Mouse (Mus musculus): Measurements from ENCODE around the gene Setd7.

DNA sequence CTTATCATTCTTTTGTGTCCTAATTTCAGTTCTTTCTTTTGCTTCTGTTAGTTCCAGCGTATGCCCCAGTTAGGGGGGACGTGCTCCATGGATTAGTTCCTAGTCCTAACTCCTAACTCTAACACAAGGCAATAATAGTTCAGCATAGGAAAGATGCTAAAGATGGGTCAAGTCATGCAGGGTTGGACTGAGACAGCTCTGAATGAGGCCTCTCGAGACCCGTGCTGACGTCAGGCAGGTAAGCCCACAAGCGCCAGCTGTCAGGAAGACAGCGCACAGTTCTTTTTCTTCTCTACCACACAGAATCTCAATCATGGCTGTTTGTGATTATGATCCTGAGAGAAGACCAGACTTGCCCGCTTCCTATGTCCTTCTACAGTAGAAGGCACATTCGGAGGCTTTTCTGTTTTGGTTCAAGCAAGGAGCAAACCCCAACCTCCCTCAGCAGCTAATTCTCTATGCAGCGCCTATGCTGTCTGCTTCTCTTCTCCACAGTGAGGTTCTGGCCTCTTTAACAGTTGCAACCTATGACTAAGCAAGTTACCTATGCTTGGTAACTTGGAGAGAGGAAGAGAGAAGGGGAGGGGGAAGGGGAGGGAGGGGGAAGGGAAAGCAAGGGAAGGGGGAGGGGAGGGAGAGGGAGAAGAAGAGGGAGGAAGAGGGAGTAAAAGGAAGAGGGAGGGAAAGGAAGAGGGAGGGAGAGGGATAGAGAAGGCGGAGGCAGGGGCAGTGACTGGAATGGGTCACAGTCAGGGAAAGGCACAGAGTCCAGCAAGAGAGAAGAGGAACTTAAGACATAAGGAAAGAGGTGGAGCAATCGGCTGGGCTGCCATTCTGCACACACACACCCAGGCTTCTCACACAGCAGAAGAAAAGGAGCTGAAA lies 42.6 kb downstream of the Setd7 start:
- TF ChIP-seq CTCF (IDR thresholded peaks at IDR 0.05; ENCODE audit: low read depth) (no peak), EP300 (IDR thresholded peaks at IDR 0.05; ENCODE audit: low read depth) (no peak)

Data from heart, postnatal 0 days (tissue).